Mouse (Mus musculus) erythroblast, embryonic 14.5 days (primary cell): Measurements from ENCODE around the gene Prickle2.

ENCODE experiments used
- GATA1 ChIP-seq: IDR thresholded peaks from 2 replicates; pipeline ENCODE4 v1.6.1; 2012; ENCODE audit warnings: low read length, inconsistent platforms, mixed read lengths
- TAL1 ChIP-seq: IDR thresholded peaks from 3 replicates; pipeline ENCODE4 v1.6.1; 2012; ENCODE audit warnings: low read length, inconsistent platforms, mixed read lengths

- TF ChIP-seq GATA1, result no peak
- TF ChIP-seq TAL1, result no peak
Measured at GRCm38 (mm10) chr6:92425901-92426300, 280.1 kb downstream of the Prickle2 start.
